Mouse (Mus musculus) gastrocnemius, adult 18-20 months (tissue): ENCODE results near the gene Fam114a2. TPM values are rescaled to one million over a fixed set of nuclear protein-coding genes. Genes with fewer than 3 reads are reported as not detected.

Source experiments
- DNase-seq: peaks from one replicate; pipeline ENCODE4 v3.0.0; 2021; ENCODE audit warnings: low spot score
- total RNA-seq, 2 experiments: library from RNA; stranded (reverse); gene quantifications; 2 replicates each; pipeline ENCODE4 v1.2.3; 2021

Fam114a2 gene
- total RNA-seq, 2 experiments from 2014 or later: 47.5 to 50.2 TPM

DNA sequence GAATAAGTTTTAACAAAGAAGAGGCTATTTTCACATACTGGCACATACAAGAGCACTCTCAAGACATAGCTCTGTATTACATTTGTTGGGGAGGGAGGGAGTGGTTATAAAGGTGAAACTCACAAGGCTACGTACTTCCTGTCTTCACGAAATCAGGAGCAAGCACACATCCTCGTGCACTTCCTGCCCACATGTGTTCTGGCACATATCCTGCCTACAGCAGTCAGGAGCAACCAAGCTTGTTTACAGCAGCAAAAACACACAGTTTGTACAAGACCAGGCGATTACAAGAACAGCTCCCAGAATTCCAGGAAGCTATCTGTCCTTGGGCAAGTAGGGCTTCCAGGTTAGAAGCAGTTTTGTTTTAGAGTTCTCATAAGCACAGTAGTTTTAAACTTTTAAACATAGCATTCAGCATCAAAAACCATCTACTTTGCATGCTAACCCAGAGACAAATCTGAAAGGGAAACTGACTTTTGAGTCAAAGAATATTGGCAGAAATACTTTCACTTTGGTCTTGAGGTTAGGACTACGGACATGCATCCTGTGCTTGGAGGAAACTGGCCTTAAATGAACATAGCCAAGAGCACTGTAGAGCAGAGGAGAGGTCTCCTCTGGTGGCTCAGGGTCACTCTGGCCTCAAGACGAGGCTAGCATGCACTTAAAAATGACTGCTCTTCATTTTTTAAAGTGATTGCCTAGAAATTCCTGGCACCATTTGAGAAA, 73.0 kb downstream of the Fam114a2 start:
- no peak for DNase-seq

DNA sequence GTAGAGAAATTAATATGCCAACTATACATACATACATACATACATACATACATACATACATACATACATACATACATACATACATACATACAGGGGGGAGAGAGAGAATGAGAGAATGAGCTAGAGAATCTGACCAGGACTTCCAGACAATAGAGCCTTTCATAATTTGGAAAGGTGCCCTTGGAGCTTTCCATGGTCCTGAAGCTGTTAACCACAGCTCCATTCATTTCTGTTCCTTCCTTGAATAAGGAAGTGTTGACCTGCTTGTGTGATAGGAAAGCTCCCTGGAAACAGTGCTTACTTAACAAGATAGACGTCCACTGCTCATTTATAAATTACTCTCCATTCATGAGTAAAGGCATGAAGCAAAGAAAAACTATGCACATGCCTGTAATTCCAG, 84.3 kb downstream of the Fam114a2 start:
- no peak for DNase-seq

Other genes starting within 250 kb of the Fam114a2 start
- 1 to 10 TPM; 7.0 to 8.3 TPM for gene Mfap3, start within 50 bp of the Fam114a2 start, total RNA-seq
- gene Galnt10, start 126.8 kb upstream of the Fam114a2 start, total RNA-seq: 1 to 10 TPM; 4.0 to 4.2 TPM